Mouse (Mus musculus) spleen, adult 2 months (tissue): Measurements from ENCODE around the gene Hyou1. TPM values are rescaled to one million over a fixed set of nuclear protein-coding genes. Genes with fewer than 3 reads are reported as not detected.

Source experiments
- DNase-seq, 2 experiments: peaks; one replicate each; pipeline versions ENCODE4 v3.0.0 to v3.0.0-alpha.2; 2012 to 2021; ENCODE audit warnings: low spot score in 2 of 2, low read depth in 1 of 2
- H3K27ac ChIP-seq: fragments of 200-500 bp; 2 replicates; pipeline ENCODE4 v1.5.1; 2012; ENCODE audit warnings: low read length, inconsistent platforms; ENCODE audit not compliant: insufficient read depth
- H3K27me3 ChIP-seq: fragments of 200-500 bp; 2 replicates; pipeline ENCODE4 v1.6.1; 2012; ENCODE audit warnings: mild to moderate bottlenecking, moderate library complexity, low read length, inconsistent platforms; ENCODE audit not compliant: control insufficient read depth, insufficient read depth
- H3K36me3 ChIP-seq: fragments of 200-500 bp; 2 replicates; pipeline ENCODE4 v1.6.1; 2012; ENCODE audit warnings: mild to moderate bottlenecking, low read length, inconsistent platforms; ENCODE audit not compliant: control insufficient read depth, insufficient read depth
- H3K4me1 ChIP-seq: fragments of 200-500 bp; 2 replicates; pipeline ENCODE4 v1.6.1; 2011; ENCODE audit warnings: inconsistent platforms; ENCODE audit not compliant: control insufficient read depth, insufficient read depth, insufficient read length
- H3K4me3 ChIP-seq: fragments of 200-500 bp; 2 replicates; pipeline ENCODE4 v1.5.1; 2011; ENCODE audit warnings: mild to moderate bottlenecking, inconsistent platforms; ENCODE audit not compliant: insufficient read depth, insufficient read length; ENCODE audit errors: extremely low read depth
- CTCF ChIP-seq: fragments of 200-500 bp; IDR thresholded peaks from 2 replicates; pipeline ENCODE4 v1.5.1; 2011; ENCODE audit warnings: mild to moderate bottlenecking, inconsistent platforms; ENCODE audit not compliant: insufficient read depth, insufficient read length, insufficient replicate concordance; ENCODE audit errors: extremely low read depth
- POLR2A ChIP-seq: fragments of 200-500 bp; IDR thresholded peaks from 2 replicates; pipeline ENCODE4 v1.6.1; 2011; ENCODE audit warnings: low read depth, low read length, inconsistent platforms
- WGBS: fragments of 180-500 bp; shearing (Covaris S2); methylation state at CpG from one replicate; pipeline ENCODE4 v1.1.7; 2018; 5-methylcytosine and 5-hydroxymethylcytosine counted together
- polyA plus RNA-seq: library from polyadenylated mRNA; depleted of rRNA; stranded (reverse); fragments of >200 nt; gene quantifications from 2 replicates; pipeline ENCODE4 v1.2.3, GENCODE M21; 2012

Gene Hyou1
- polyA plus RNA-seq, 1 experiment = 39.8 TPM

DNA sequence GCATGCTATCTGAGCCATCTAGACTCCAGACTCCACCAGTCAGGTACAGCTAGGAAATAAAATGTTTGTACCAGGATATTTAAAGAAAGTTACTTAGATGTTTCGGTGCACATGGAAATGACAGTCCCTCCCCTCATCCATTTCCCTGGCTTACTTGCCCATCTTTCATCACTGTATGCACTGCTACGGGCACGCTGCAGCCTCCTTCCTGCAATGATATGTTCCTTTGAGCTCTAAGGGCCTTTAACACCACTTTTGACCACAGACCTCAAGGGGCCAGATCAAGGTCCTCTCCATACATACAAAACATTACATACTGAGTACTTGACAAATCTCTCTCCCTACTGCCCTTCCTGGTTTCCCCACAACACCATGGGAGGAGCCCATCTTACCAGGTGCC, 42.3 kb upstream of the Hyou1 start:
- no peak overlapping the region for H3K4me3 ChIP-seq
- 60% methylated on average over 3 of the region's 3 CpGs for WGBS
- no peak overlapping the region for H3K27ac ChIP-seq
- no peaks in the 10 kb centered on the region for H3K27me3 ChIP-seq
- TF ChIP-seq POLR2A = no peak
- no peak for TF ChIP-seq CTCF
- H3K36me3 ChIP-seq = peaks cover 10% of the 10 kb centered on the region
- no peak for DNase-seq
- H3K4me1 ChIP-seq = peaks cover 2% of the 10 kb centered on the region; the same call in 1 of the 2 replicates

- Histone ChIP-seq H3K36me3 (peaks cover 10% of the 10 kb centered on the region), H3K27ac (no peak overlapping the region), H3K4me1 (peaks cover 2% of the 10 kb centered on the region; the same call in 1 of the 2 replicates), H3K4me3 (no peak overlapping the region), H3K27me3 (no peaks in the 10 kb centered on the region)
- WGBS = 92% methylated on average over 9 of the region's 9 CpGs
- TF ChIP-seq CTCF = no peak
- no peak for TF ChIP-seq POLR2A
- no peak for DNase-seq
These were observed 41.7 kb upstream of the Hyou1 start for GRCm38 (mm10) chr9:44337436-44338169.

- Histone ChIP-seq H3K4me1 (peaks cover 7% of the 10 kb centered on the region; the same call in 1 of the 2 replicates), H3K36me3 (peaks cover 6% of the 10 kb centered on the region), H3K27me3 (no peaks in the 10 kb centered on the region), H3K4me3 (no peak overlapping the region), H3K27ac (no peak overlapping the region)
- TF ChIP-seq POLR2A = no peak
- no peak for TF ChIP-seq CTCF
- no peak for DNase-seq
- WGBS = 71% methylated on average over 5 of the region's 5 CpGs
These were observed 40.7 kb upstream of the Hyou1 start for GRCm38 (mm10) chr9:44338574-44338973.

DNA sequence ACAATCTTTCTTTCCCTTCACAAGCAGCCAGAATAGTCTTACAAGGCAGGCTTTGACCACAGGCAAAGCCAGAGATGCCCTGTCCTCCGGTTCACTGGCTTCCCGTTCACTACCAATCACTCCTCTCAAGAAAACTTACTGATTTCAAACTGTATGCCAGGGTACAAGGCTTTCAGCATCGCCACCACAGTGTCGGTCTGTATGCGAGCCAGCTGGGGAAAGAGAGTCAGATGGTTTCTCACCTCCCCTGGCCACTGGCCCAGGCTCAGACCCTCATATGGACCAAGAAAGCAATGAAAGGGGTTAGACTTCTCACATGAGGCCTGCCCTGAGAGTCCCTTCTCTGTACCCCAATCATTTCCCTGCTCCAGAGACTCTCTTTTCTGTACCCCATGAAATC, 37.8 kb upstream of the Hyou1 start:
- Histone ChIP-seq H3K27ac (peak overlapping the region; percentile 24; the same call in 1 of the 2 replicates), H3K4me1 (peaks cover 5% of the 10 kb centered on the region; the same call in 1 of the 2 replicates), H3K36me3 (peaks cover 6% of the 10 kb centered on the region), H3K4me3 (peak overlapping the region; percentile 31), H3K27me3 (no peaks in the 10 kb centered on the region)
- WGBS = 92% methylated on average over 5 of the region's 5 CpGs
- no peak for DNase-seq
- TF ChIP-seq POLR2A = no peak
- TF ChIP-seq CTCF = no peak

- peak overlapping the region; percentile 37; the same call in 1 of the 2 replicates for H3K4me3 ChIP-seq
These were observed 37.1 kb upstream of the Hyou1 start for GRCm38 (mm10) chr9:44342173-44342572.

GRCm38 (mm10) chr9:44342605-44343004, 36.7 kb upstream of the Hyou1 start:
- H3K4me1 ChIP-seq = peaks cover 5% of the 10 kb centered on the region; the same call in 1 of the 2 replicates
- 90% methylated on average over 1 of the region's 1 CpGs for WGBS
- H3K27me3 ChIP-seq = no peaks in the 10 kb centered on the region
- H3K27ac ChIP-seq = 0 out of 2 replicates have a peak overlapping the region, but pooled peaks have one; percentile 2
- no peak overlapping the region for H3K4me3 ChIP-seq
- no peak for DNase-seq
- TF ChIP-seq CTCF (no peak), POLR2A (no peak)
- H3K36me3 ChIP-seq = peaks cover 11% of the 10 kb centered on the region

More at GRCm38 (mm10) chr9:44342173-44342572, 37.1 kb upstream of the Hyou1 start:
- Histone ChIP-seq H3K27ac (0 out of 2 replicates have a peak overlapping the region, but pooled peaks have one; percentile 2), H3K27me3 (no peaks in the 10 kb centered on the region), H3K36me3 (peaks cover 7% of the 10 kb centered on the region), H3K4me1 (peaks cover 5% of the 10 kb centered on the region; the same call in 1 of the 2 replicates)
- TF ChIP-seq POLR2A = no peak; the same call in 1 of the 2 replicates
- TF ChIP-seq CTCF = no peak
- no peak for DNase-seq
- 81% methylated on average over 3 of the region's 3 CpGs for WGBS

DNA sequence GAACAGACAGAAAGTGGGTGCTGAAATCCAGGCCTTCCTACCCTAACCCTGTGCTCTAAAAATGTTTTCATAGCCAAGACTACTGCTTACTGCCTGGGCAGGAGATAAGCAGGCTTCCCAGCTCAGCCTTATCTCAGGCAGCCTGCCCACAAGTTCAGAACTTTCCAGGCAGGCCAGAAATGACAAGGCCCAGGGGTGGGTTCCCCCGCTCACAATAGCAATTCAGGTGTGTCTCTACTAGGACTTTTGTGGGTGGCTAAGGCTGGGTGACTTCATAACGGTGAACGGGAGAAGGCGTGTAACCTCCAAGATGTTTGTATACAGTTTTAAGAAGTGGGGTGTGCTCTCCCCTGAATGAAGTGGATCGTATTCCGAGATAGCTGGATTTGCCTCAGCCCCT, 36.0 kb upstream of the Hyou1 start:
- Histone ChIP-seq H3K4me1 (peaks cover 5% of the 10 kb centered on the region; the same call in 1 of the 2 replicates), H3K27ac (peak overlapping the region; percentile 31; the same call in 1 of the 2 replicates), H3K4me3 (peak overlapping the region; percentile 59), H3K36me3 (peaks cover 14% of the 10 kb centered on the region), H3K27me3 (no peaks in the 10 kb centered on the region)
- DNase-seq = no peak
- TF ChIP-seq POLR2A (no peak), CTCF (no peak)
- WGBS = 12% methylated on average over 6 of the region's 6 CpGs
